Mouse (Mus musculus): Measurements from ENCODE around the gene Fam208a.

Gene Fam208a

GRCm38 (mm10) chr14:27428573-27428972, at the start of gene Fam208a:
Gene Fam208a (plus strand): TSS chr14:27428834.
- peak; percentile 96 for DNase-seq (ENCODE audit: low spot score)

- peak; percentile 64 for DNase-seq (ENCODE audit: low spot score)
Observed at GRCm38 (mm10) chr14:27379404-27379803, 49.2 kb upstream of the Fam208a start.

- no peak for DNase-seq (ENCODE audit: low spot score)
Observed at GRCm38 (mm10) chr14:27381459-27381858, 47.2 kb upstream of the Fam208a start.

GRCm38 (mm10) chr14:27383321-27383830, 45.3 kb upstream of the Fam208a start:
- no peak for DNase-seq (ENCODE audit: low spot score)

GRCm38 (mm10) chr14:27384143-27384542, 44.5 kb upstream of the Fam208a start:
- no peak for DNase-seq (ENCODE audit: low spot score)

- DNase-seq (ENCODE audit: low spot score): no peak
Observed at GRCm38 (mm10) chr14:27388616-27389015, 40.0 kb upstream of the Fam208a start.

GRCm38 (mm10) chr14:27389722-27390121, 38.9 kb upstream of the Fam208a start:
- no peak for DNase-seq (ENCODE audit: low spot score)

GRCm38 (mm10) chr14:27390663-27391062, 38.0 kb upstream of the Fam208a start:
- no peak for DNase-seq (ENCODE audit: low spot score)

- no peak for DNase-seq (ENCODE audit: low spot score)
Observed at GRCm38 (mm10) chr14:27391776-27392308, 36.8 kb upstream of the Fam208a start.

- DNase-seq (ENCODE audit: low spot score): no peak
Observed at GRCm38 (mm10) chr14:27392660-27393059, 36.0 kb upstream of the Fam208a start.

- DNase-seq (ENCODE audit: low spot score): no peak
Observed at GRCm38 (mm10) chr14:27393806-27394205, 34.8 kb upstream of the Fam208a start.

GRCm38 (mm10) chr14:27396424-27396823, 32.2 kb upstream of the Fam208a start:
- no peak for DNase-seq (ENCODE audit: low spot score)

- peak; percentile 30 for DNase-seq (ENCODE audit: low spot score)
Observed at GRCm38 (mm10) chr14:27397526-27397925, 31.1 kb upstream of the Fam208a start.

GRCm38 (mm10) chr14:27400495-27400894, 28.1 kb upstream of the Fam208a start:
- DNase-seq (ENCODE audit: low spot score): no peak

- peak; percentile 61 for DNase-seq (ENCODE audit: low spot score)
Observed at GRCm38 (mm10) chr14:27401717-27402278, 26.8 kb upstream of the Fam208a start.

GRCm38 (mm10) chr14:27402332-27403250, 26.0 kb upstream of the Fam208a start:
- DNase-seq (ENCODE audit: low spot score): peak; percentile 72

GRCm38 (mm10) chr14:27405452-27405851, 23.2 kb upstream of the Fam208a start:
- peak; percentile 50 for DNase-seq (ENCODE audit: low spot score)

GRCm38 (mm10) chr14:27405947-27406346, 22.7 kb upstream of the Fam208a start:
- DNase-seq (ENCODE audit: low spot score): no peak

- DNase-seq (ENCODE audit: low spot score): peak; percentile 68
Observed at GRCm38 (mm10) chr14:27408240-27408639, 20.4 kb upstream of the Fam208a start.

- DNase-seq (ENCODE audit: low spot score): no peak
Observed at GRCm38 (mm10) chr14:27409662-27410061, 19.0 kb upstream of the Fam208a start.

GRCm38 (mm10) chr14:27411492-27411891, 17.1 kb upstream of the Fam208a start:
- DNase-seq (ENCODE audit: low spot score): no peak

GRCm38 (mm10) chr14:27412699-27413098, 15.9 kb upstream of the Fam208a start:
- no peak for DNase-seq (ENCODE audit: low spot score)

GRCm38 (mm10) chr14:27413961-27414360, 14.7 kb upstream of the Fam208a start:
- peak; percentile 46 for DNase-seq (ENCODE audit: low spot score)

All from lung, postnatal 25 days (tissue).